Mouse (Mus musculus) MEL (cell line): ENCODE measurements around the gene Tnik. TPM values are rescaled to one million over a fixed set of nuclear protein-coding genes. Genes with fewer than 3 reads are reported as not detected.

ENCODE experiments used
- DNase-seq: peaks from one replicate; pipeline ENCODE4 v3.0.0; 2011; ENCODE audit warnings: low read depth, low spot score
- H3K27ac ChIP-seq: 2 replicates; pipeline ENCODE4 v1.5.1; 2012; ENCODE audit warnings: low read depth, mild to moderate bottlenecking, control low read depth, low read length, moderate library complexity; ENCODE audit not compliant: control insufficient read depth
- H3K27me3 ChIP-seq, 2 experiments: fragments of 150-350 bp in 1 of 2; sonication (generic) in 1 of 2; 2 replicates each; pipeline ENCODE4 v1.6.1; 2012; ENCODE audit warnings: low read length in 2 of 2, mild to moderate bottlenecking in 2 of 2, improper control_type of control experiment in 1 of 2, moderate library complexity in 1 of 2; ENCODE audit not compliant: insufficient read depth in 2 of 2, control insufficient read depth in 1 of 2
- H3K36me3 ChIP-seq, 2 experiments: 2 replicates each; pipeline ENCODE4 v1.6.1; 2012 to 2014; ENCODE audit warnings: low read length in 2 of 2, improper control_type of control experiment in 1 of 2, inconsistent platforms in 1 of 2, mild to moderate bottlenecking in 1 of 2; ENCODE audit not compliant: insufficient read depth in 2 of 2, control insufficient read depth in 1 of 2
- H3K4me1 ChIP-seq, 2 experiments: fragments of 150-350 bp in 1 of 2; sonication (generic) in 1 of 2; 2 replicates each; pipeline ENCODE4 v1.6.1; 2012; ENCODE audit warnings: low read length in 2 of 2, improper control_type of control experiment in 1 of 2, mild to moderate bottlenecking in 1 of 2; ENCODE audit not compliant: insufficient read depth in 2 of 2, control insufficient read depth in 1 of 2
- H3K4me3 ChIP-seq, 2 experiments: fragments of 150-350 bp in 1 of 2; sonication (generic) in 1 of 2; 2 replicates each; pipeline ENCODE4 v1.5.1; 2012; ENCODE audit warnings: low read depth in 2 of 2, low read length in 2 of 2, mild to moderate bottlenecking in 2 of 2, moderate library complexity in 2 of 2, control low read depth in 1 of 2, improper control_type of control experiment in 1 of 2; ENCODE audit not compliant: control insufficient read depth in 1 of 2, insufficient read depth in 1 of 2
- H3K79me2 ChIP-seq: 2 replicates; pipeline ENCODE4 v1.6.1; 2012; ENCODE audit warnings: mild to moderate bottlenecking, low read length, moderate library complexity; ENCODE audit not compliant: control insufficient read depth, poor library complexity, insufficient read depth
- H3K9ac ChIP-seq: 2 replicates; pipeline ENCODE4 v1.6.1; 2012; ENCODE audit warnings: low read depth, mild to moderate bottlenecking, control low read depth, low read length, moderate library complexity; ENCODE audit not compliant: control insufficient read depth, poor library complexity, severe bottlenecking
- H3K9me3 ChIP-seq: fragments of 150-350 bp; sonication (generic); replicated peaks from 2 replicates; pipeline ENCODE4 v1.6.1; 2012; ENCODE audit warnings: mild to moderate bottlenecking, low read length, improper control_type of control experiment, moderate library complexity; ENCODE audit not compliant: insufficient read depth
- CHD1 ChIP-seq: IDR thresholded peaks from 2 replicates; pipeline ENCODE4 v1.6.1; 2012; ENCODE audit warnings: low read depth, mild to moderate bottlenecking, inconsistent platforms, low read length, improper control_type of control experiment
- CHD2 ChIP-seq: IDR thresholded peaks from 2 replicates; pipeline ENCODE4 v1.6.1; 2011; ENCODE audit warnings: low read length, improper control_type of control experiment
- ELF1 ChIP-seq: IDR thresholded peaks from 2 replicates; pipeline ENCODE4 v1.6.1; 2014; ENCODE audit warnings: low read depth, mild to moderate bottlenecking, inconsistent platforms, low read length, improper control_type of control experiment, moderate library complexity
- ETS1 ChIP-seq: IDR thresholded peaks from 2 replicates; pipeline ENCODE4 v1.6.1; 2012; ENCODE audit warnings: low read depth, mild to moderate bottlenecking, inconsistent platforms, low read length, improper control_type of control experiment, moderate library complexity
- GABPA ChIP-seq: IDR thresholded peaks from 2 replicates; pipeline ENCODE4 v1.6.1; 2012; ENCODE audit warnings: low read depth, mild to moderate bottlenecking, inconsistent platforms, low read length, improper control_type of control experiment, moderate library complexity
- JUND ChIP-seq: IDR thresholded peaks from 2 replicates; pipeline ENCODE4 v1.6.1; 2011; ENCODE audit warnings: low read depth, mild to moderate bottlenecking, improper control_type of control experiment, low read length
- KAT2A ChIP-seq: conservative IDR thresholded peaks from 2 replicates; pipeline ENCODE4 v1.6.1; 2012; ENCODE audit warnings: low read depth, low read length, improper control_type of control experiment, inconsistent platforms
- MAFK ChIP-seq: IDR thresholded peaks from 2 replicates; pipeline ENCODE4 v1.6.1; 2011; ENCODE audit warnings: low read depth, mild to moderate bottlenecking, low read length, improper control_type of control experiment, borderline replicate concordance
- MAZ ChIP-seq: IDR thresholded peaks from 2 replicates; pipeline ENCODE4 v1.6.1; 2012; ENCODE audit warnings: low read depth, mild to moderate bottlenecking, inconsistent platforms, low read length, improper control_type of control experiment
- MXI1 ChIP-seq: IDR thresholded peaks from 2 replicates; pipeline ENCODE4 v1.6.1; 2011; ENCODE audit warnings: mild to moderate bottlenecking, low read depth, low read length, improper control_type of control experiment
- NELFE ChIP-seq: IDR thresholded peaks from 2 replicates; pipeline ENCODE4 v1.6.1; 2011; ENCODE audit warnings: low read depth, low read length, improper control_type of control experiment
- RAD21 ChIP-seq: IDR thresholded peaks from 2 replicates; pipeline ENCODE4 v1.6.1; 2011; ENCODE audit warnings: mild to moderate bottlenecking, low read depth, low read length, improper control_type of control experiment
- RCOR1 ChIP-seq: IDR thresholded peaks from 2 replicates; pipeline ENCODE4 v1.6.1; 2012; ENCODE audit warnings: low read depth, mild to moderate bottlenecking, inconsistent platforms, low read length, improper control_type of control experiment
- SIN3A ChIP-seq: IDR thresholded peaks from 2 replicates; pipeline ENCODE4 v1.6.1; 2012; ENCODE audit warnings: low read length, improper control_type of control experiment, inconsistent platforms
- TAL1 ChIP-seq: IDR thresholded peaks from 2 replicates; pipeline ENCODE4 v1.6.1; 2012; ENCODE audit warnings: mild to moderate bottlenecking, inconsistent platforms, low read length, moderate library complexity, mixed read lengths
- UBTF ChIP-seq: IDR thresholded peaks from 2 replicates; pipeline ENCODE4 v1.6.1; 2012; ENCODE audit warnings: low read depth, mild to moderate bottlenecking, inconsistent platforms, low read length, improper control_type of control experiment, moderate library complexity, borderline replicate concordance; ENCODE audit not compliant: insufficient read depth
- ZMIZ1 ChIP-seq: IDR thresholded peaks from 2 replicates; pipeline ENCODE4 v1.6.1; 2012; ENCODE audit warnings: low read depth, mild to moderate bottlenecking, inconsistent platforms, low read length, improper control_type of control experiment, moderate library complexity
- ZNF384 ChIP-seq: IDR thresholded peaks from 2 replicates; pipeline ENCODE4 v1.6.1; 2012; ENCODE audit warnings: low read depth, mild to moderate bottlenecking, inconsistent platforms, low read length, improper control_type of control experiment
- polyA plus RNA-seq, 2 experiments: library from polyadenylated mRNA; stranded (reverse) in 1 of 2; unstranded in 1 of 2; fragments of >175 nt in 1 of 2; fragments of >200 nt in 1 of 2; gene quantifications; 2 replicates each; pipeline versions ENCODE4 v1.2.1 to v1.2.4; 2012; ENCODE audit warnings: low replicate concordance in 2 of 2, low read depth in 1 of 2; ENCODE audit not compliant: insufficient read length in 2 of 2, insufficient read depth in 1 of 2, missing spikeins in 1 of 2
- total RNA-seq: library from RNA; depleted of rRNA; stranded (reverse); fragments of 300-350 nt; gene quantifications from 2 replicates; pipeline ENCODE4 v1.2.3, GENCODE M21; 2012

Gene Tnik
- total and polyA plus RNA-seq, 3 experiments = 9.9 to 78.4 (median 13.6) TPM

DNA sequence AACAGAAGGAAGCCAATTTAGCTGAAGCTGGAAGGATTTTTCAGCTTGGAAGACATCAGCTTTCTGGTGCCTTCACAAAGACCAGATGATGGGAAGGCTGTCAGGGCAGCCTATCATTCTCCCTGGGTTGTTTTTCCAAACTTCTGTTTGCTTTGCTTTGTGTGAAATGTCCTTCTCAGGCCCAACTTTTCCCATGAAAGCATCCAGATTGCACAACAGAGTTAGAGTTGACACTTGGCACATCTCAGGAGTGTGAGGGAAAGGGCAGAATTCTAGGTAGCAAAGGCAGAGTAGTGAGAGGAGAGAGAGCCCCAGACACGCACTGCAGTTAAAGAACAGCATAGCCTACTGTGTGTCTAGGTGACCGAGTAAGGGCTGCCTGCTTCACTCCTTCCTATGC is 194.5 kb downstream of the Tnik start:
- Histone ChIP-seq H3K4me3 (no peak overlapping the region), H3K36me3 (no peaks in the 10 kb centered on the region)
- no peak for TF ChIP-seq NELFE
- no peak for TF ChIP-seq CHD2
- TF ChIP-seq GABPA = no peak
- TF ChIP-seq MAZ = no peak
- TF ChIP-seq JUND = no peak
- no peak for TF ChIP-seq CHD1
- TF ChIP-seq MXI1 = no peak
- TF ChIP-seq ELF1 = no peak
- no peak for TF ChIP-seq TAL1
- TF ChIP-seq SIN3A = no peak
- TF ChIP-seq, all 39 proteins: peak for 0
- no peak overlapping the region for H3K27ac ChIP-seq
- no peaks in the 10 kb centered on the region for H3K9me3 ChIP-seq
- H3K27me3 ChIP-seq = no peaks in the 10 kb centered on the region
- H3K4me1 ChIP-seq = no peaks in the 10 kb centered on the region
- no peak overlapping the region for H3K9ac ChIP-seq
- no peak for DNase-seq
- H3K79me2 ChIP-seq = no peaks in the 10 kb centered on the region

DNA sequence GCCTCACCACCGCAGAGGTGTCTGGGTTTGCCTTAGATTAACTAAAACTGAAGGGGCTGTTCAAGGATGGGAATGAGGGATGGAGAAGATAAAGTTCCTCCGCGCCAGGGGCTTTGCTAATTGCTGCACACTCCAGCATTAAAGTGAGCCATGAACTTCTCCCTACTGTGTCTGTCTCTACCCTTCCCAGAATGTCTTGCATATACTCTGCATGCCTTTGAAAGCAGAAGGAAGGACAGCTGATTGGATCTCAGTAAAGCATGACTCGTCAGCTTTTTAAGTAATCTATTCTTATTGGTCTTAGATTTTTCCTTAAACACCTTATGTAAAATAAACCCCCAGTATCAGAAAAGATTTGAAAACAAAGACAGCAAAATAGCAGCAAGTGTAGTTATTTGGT is 203.7 kb downstream of the Tnik start:
- TF ChIP-seq RCOR1 (no peak), CHD1 (no peak), ZNF384 (no peak), ETS1 (no peak), RAD21 (no peak), GABPA (no peak), SIN3A (no peak), KAT2A (no peak), JUND (no peak), UBTF (no peak), MAFK (no peak), ZMIZ1 (no peak)
- H3K9me3 ChIP-seq = no peaks in the 10 kb centered on the region

More for the DNA sequence above, 203.7 kb downstream of the Tnik start:
- peak; percentile 22 for DNase-seq
- Histone ChIP-seq H3K36me3 (no peaks in the 10 kb centered on the region), H3K9ac (no peak overlapping the region), H3K4me3 (no peak overlapping the region), H3K4me1 (no peaks in the 10 kb centered on the region), H3K79me2 (no peaks in the 10 kb centered on the region), H3K27ac (no peak overlapping the region), H3K27me3 (no peaks in the 10 kb centered on the region)
